In the genomic region with DNA sequence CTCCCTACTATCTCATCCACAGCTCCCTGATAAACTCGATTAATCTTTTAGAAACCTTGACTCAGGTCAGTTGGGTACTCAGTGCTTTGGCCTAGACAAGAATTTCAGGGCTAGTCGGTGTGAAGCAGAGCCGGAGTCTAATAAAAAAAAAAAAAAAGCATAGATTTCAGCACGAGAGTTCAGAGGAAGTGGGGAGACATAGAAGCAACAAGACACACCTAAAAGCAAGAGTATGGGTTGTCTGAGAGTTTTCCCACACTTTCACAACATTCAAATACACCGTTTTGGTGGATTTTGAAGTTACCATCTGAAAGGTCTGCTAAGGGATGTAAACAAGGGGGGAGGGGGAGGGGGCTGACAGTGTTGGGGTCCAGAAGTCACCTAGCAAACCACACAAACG, we compare ENCODE assay signal across 38 mouse cellular contexts. TPM values are rescaled to one million over a fixed set of nuclear protein-coding genes. Genes with fewer than 3 reads are reported as not detected.
"Had no signal": no experiment of that assay in that cellular context is flagged by ENCODE, and none has a peak within 500 bp of the region (broad histone marks: within the 10 kb centered on the region; RNA-seq: fewer than 3 reads in every experiment).

No protein-coding gene starts in this region.

- H3K4me2 ChIP-seq: limb, embryonic 12.5 days; limb, embryonic 13.5 days; limb, embryonic 15.5 days; liver, embryonic 11.5 days; liver, embryonic 12.5 days; liver, embryonic 13.5 days; liver, embryonic 15.5 days; lung, embryonic 14.5 days; lung, embryonic 15.5 days; midbrain, embryonic 11.5 days; midbrain, embryonic 12.5 days; midbrain, embryonic 13.5 days; midbrain, embryonic 15.5 days; neural tube, embryonic 12.5 days had no signal

- H3K27me3 ChIP-seq: limb, embryonic 12.5 days; limb, embryonic 13.5 days; limb, embryonic 15.5 days; liver, embryonic 12.5 days; liver, embryonic 13.5 days; liver, embryonic 15.5 days; lung, embryonic 15.5 days; midbrain, embryonic 12.5 days; midbrain, embryonic 13.5 days; midbrain, embryonic 15.5 days; neural tube, embryonic 12.5 days had no signal

- ATAC-seq: liver, embryonic 12.5 days; liver, postnatal 0 days; lung, postnatal 0 days; midbrain, embryonic 13.5 days; midbrain, embryonic 15.5 days; midbrain, embryonic 16.5 days had no signal

- DNase-seq: left cerebral cortex, postnatal 4 days; liver; liver, embryonic 13.5 days; liver, postnatal 0 days; lung, adult 18-20 months; lung, adult 2 months; lung, embryonic 14.5 days; lung, postnatal 10 days; lung, postnatal 14 days; lung, postnatal 36 days; lung, postnatal 4 days; midbrain, embryonic 14.5 days had no signal

- H3K36me3 ChIP-seq: limb, embryonic 10.5 days; limb, embryonic 12.5 days; limb, embryonic 13.5 days; limb, embryonic 15.5 days; liver, embryonic 12.5 days; liver, embryonic 13.5 days; liver, embryonic 15.5 days; lung, embryonic 15.5 days; midbrain, embryonic 10.5 days; midbrain, embryonic 12.5 days; midbrain, embryonic 13.5 days; midbrain, embryonic 15.5 days; neural tube, embryonic 12.5 days had no signal

- H3K9ac ChIP-seq: limb, embryonic 12.5 days; limb, embryonic 13.5 days; limb, embryonic 15.5 days; liver, embryonic 12.5 days; liver, embryonic 13.5 days; liver, embryonic 14.5 days; liver, embryonic 15.5 days; liver, postnatal 0 days; lung, embryonic 14.5 days; lung, embryonic 15.5 days; midbrain, embryonic 12.5 days; midbrain, embryonic 13.5 days; midbrain, embryonic 15.5 days; neural tube, embryonic 12.5 days had no signal

- H3K27ac ChIP-seq: limb, embryonic 10.5 days; limb, embryonic 12.5 days; limb, embryonic 13.5 days; limb, embryonic 15.5 days; liver, embryonic 12.5 days; liver, embryonic 13.5 days; liver, embryonic 14.5 days; liver, embryonic 15.5 days; lung, embryonic 15.5 days; midbrain, embryonic 10.5 days; midbrain, embryonic 12.5 days; midbrain, embryonic 13.5 days; midbrain, embryonic 15.5 days; neural tube, embryonic 12.5 days had no signal

- H3K4me1 ChIP-seq: limb, embryonic 10.5 days; limb, embryonic 12.5 days; limb, embryonic 13.5 days; limb, embryonic 15.5 days; liver, embryonic 12.5 days; liver, embryonic 13.5 days; lung, embryonic 15.5 days; midbrain, embryonic 10.5 days; midbrain, embryonic 12.5 days; midbrain, embryonic 13.5 days; midbrain, embryonic 15.5 days; neural tube, embryonic 12.5 days had no signal

- H3K4me3 ChIP-seq: limb, embryonic 10.5 days; limb, embryonic 12.5 days; limb, embryonic 13.5 days; limb, embryonic 15.5 days; liver, embryonic 12.5 days; liver, embryonic 13.5 days; liver, embryonic 15.5 days; lung, embryonic 15.5 days; megakaryocyte, embryonic 14.5 days; midbrain, embryonic 10.5 days; midbrain, embryonic 12.5 days; midbrain, embryonic 13.5 days; midbrain, embryonic 15.5 days; myocyte; neural tube, embryonic 12.5 days had no signal

- H3K9me3 ChIP-seq: limb, embryonic 10.5 days; limb, embryonic 12.5 days; limb, embryonic 13.5 days; limb, embryonic 15.5 days; liver, embryonic 12.5 days; liver, embryonic 15.5 days; lung, embryonic 15.5 days; midbrain, embryonic 10.5 days; midbrain, embryonic 12.5 days; midbrain, embryonic 15.5 days; neural tube, embryonic 12.5 days had no signal

RNA-seq across cellular contexts. Expression of gene Fcgr4, which starts 13.6 kb away (rescaled TPM):
- total RNA-seq: left cerebral cortex, postnatal 10 days; left cerebral cortex, postnatal 14 days; left cerebral cortex, postnatal 25 days; left cerebral cortex, postnatal 36 days; left cerebral cortex, postnatal 4 days; megakaryocyte-erythroid progenitor cell, adult 5-6 weeks; midbrain, postnatal 0 days had no signal
- polyA plus RNA-seq: limb, embryonic 10.5 days; midbrain, embryonic 10.5 days; midbrain, embryonic 13.5 days had no signal

RNA-seq across cellular contexts. Expression of gene Fcgr2b, which starts 28.7 kb away (rescaled TPM):
- polyA plus RNA-seq: midbrain, embryonic 10.5 days; midbrain, embryonic 11.5 days; neural tube, embryonic 11.5 days had no signal
